Mouse (Mus musculus) heart, postnatal 0 days (tissue): ENCODE data around the gene Slc4a3. TPM values are rescaled to one million over a fixed set of nuclear protein-coding genes. Genes with fewer than 3 reads are reported as not detected.

Experiments used
- ATAC-seq: fragments of 200-750 bp; cut with Nextera tagmentation; 2 replicates; pipeline ENCODE4 v1.8.0; 2017; ENCODE audit warnings: low read depth, moderate number of reproducible peaks, moderate library complexity; ENCODE audit not compliant: insufficient read depth
- DNase-seq: peaks from one replicate; pipeline ENCODE4 v3.0.0-alpha.2; 2016; ENCODE audit warnings: low spot score
- H3K27ac ChIP-seq: fragments of 300-500 bp; sonication (generic); 2 replicates; pipeline ENCODE4 v1.5.1; 2014; ENCODE audit warnings: low read depth, mild to moderate bottlenecking
- H3K27me3 ChIP-seq: fragments of 300-500 bp; sonication (generic); 2 replicates; pipeline ENCODE4 v1.6.1; 2014; ENCODE audit warnings: low read length, mixed read lengths; ENCODE audit not compliant: control insufficient read depth, insufficient read depth
- H3K36me3 ChIP-seq: fragments of 300-500 bp; sonication (generic); replicated peaks from 2 replicates; pipeline ENCODE4 v1.6.1; 2014; ENCODE audit warnings: low read length, mixed read lengths; ENCODE audit not compliant: control insufficient read depth, insufficient read depth
- H3K4me1 ChIP-seq: fragments of 300-500 bp; sonication (generic); 2 replicates; pipeline ENCODE4 v1.6.1; 2014; ENCODE audit warnings: antibody characterized with exemption; ENCODE audit not compliant: control insufficient read depth, insufficient read depth
- H3K4me2 ChIP-seq: fragments of 300-500 bp; sonication (generic); 2 replicates; pipeline ENCODE4 v1.6.1; 2014; ENCODE audit warnings: low read depth, mild to moderate bottlenecking, low read length, moderate library complexity
- H3K4me3 ChIP-seq: fragments of 300-500 bp; sonication (generic); 2 replicates; pipeline ENCODE4 v1.5.1; 2014; ENCODE audit warnings: low read depth, low read length
- H3K9ac ChIP-seq: fragments of 300-500 bp; sonication (generic); replicated peaks from 2 replicates; pipeline ENCODE4 v1.6.1; 2014; ENCODE audit warnings: low read depth, low read length, mixed read lengths
- H3K9me3 ChIP-seq: fragments of 300-500 bp; sonication (generic); replicated peaks from 2 replicates; pipeline ENCODE4 v1.6.1; 2016; ENCODE audit warnings: low read length; ENCODE audit not compliant: control insufficient read depth
- CTCF ChIP-seq: IDR thresholded peaks from 2 replicates; pipeline ENCODE4 v1.5.1; 2016; ENCODE audit warnings: antibody characterized with exemption, control low read depth, low read depth
- EP300 ChIP-seq: IDR thresholded peaks from 2 replicates; pipeline ENCODE4 v1.6.1; 2016; ENCODE audit warnings: antibody characterized with exemption, low read depth
- WGBS: fragments of 180-500 bp; shearing (Covaris S2); extraction: QIAGEN DNeasy Blood & Tissue Kit; methylation state at CpG from one replicate; pipeline ENCODE4 v1.1.7; 2014; 5-methylcytosine and 5-hydroxymethylcytosine counted together
- polyA plus RNA-seq: library from polyadenylated mRNA; unstranded; fragments of >200 nt; fragmentation: Nextera tagmentation; extraction: Ambion mirVana; gene quantifications from 2 replicates; pipeline ENCODE4 v1.2.1, GENCODE M21; 2015
- total RNA-seq: library from RNA; depleted of rRNA; stranded (reverse); fragments of >200 nt; gene quantifications from 2 replicates; pipeline ENCODE4 v1.2.3, GENCODE M21; 2014; ENCODE audit warnings: low replicate concordance

Gene Slc4a3
- total and polyA plus RNA-seq, 2 experiments from 2014 or later: 49.9 to 136 TPM

GRCm38 (mm10) chr1:75532280-75533172 is 13.5 kb upstream of the Slc4a3 start:
- WGBS: 81% methylated on average over 19 of the region's 19 CpGs
- Histone ChIP-seq H3K9ac (no peak overlapping the region), H3K27me3 (no peaks in the 10 kb centered on the region), H3K9me3 (no peaks in the 10 kb centered on the region), H3K4me3 (no peak overlapping the region), H3K4me2 (no peak overlapping the region), H3K27ac (no peak overlapping the region), H3K36me3 (peaks cover 74% of the 10 kb centered on the region), H3K4me1 (no peaks in the 10 kb centered on the region)
- TF ChIP-seq EP300 (no peak), CTCF (no peak)
- no peak for ATAC-seq
- no peak for DNase-seq

GRCm38 (mm10) chr1:75533325-75534252 is 12.5 kb upstream of the Slc4a3 start:
- no peak for DNase-seq
- Histone ChIP-seq H3K27me3 (no peaks in the 10 kb centered on the region), H3K27ac (no peak overlapping the region), H3K9me3 (no peaks in the 10 kb centered on the region), H3K4me1 (no peaks in the 10 kb centered on the region), H3K9ac (no peak overlapping the region), H3K4me3 (no peak overlapping the region), H3K4me2 (no peak overlapping the region), H3K36me3 (peaks cover 63% of the 10 kb centered on the region)
- 83% methylated on average over 19 of the region's 19 CpGs for WGBS
- TF ChIP-seq CTCF (no peak), EP300 (no peak)
- ATAC-seq: no peak

GRCm38 (mm10) chr1:75537587-75537986 is 8.5 kb upstream of the Slc4a3 start:
- Histone ChIP-seq H3K36me3 (peaks cover 34% of the 10 kb centered on the region), H3K27ac (no peak overlapping the region), H3K9ac (no peak overlapping the region), H3K4me1 (no peaks in the 10 kb centered on the region), H3K27me3 (no peaks in the 10 kb centered on the region), H3K4me3 (no peak overlapping the region), H3K4me2 (no peak overlapping the region), H3K9me3 (no peaks in the 10 kb centered on the region)
- no peak for DNase-seq
- no peak for ATAC-seq
- no peak for TF ChIP-seq CTCF
- TF ChIP-seq EP300: no peak
- WGBS: 47% methylated on average over 2 of the region's 2 CpGs

GRCm38 (mm10) chr1:75538597-75539190 is 7.4 kb upstream of the Slc4a3 start:
- Histone ChIP-seq H3K9ac (no peak overlapping the region), H3K4me1 (no peaks in the 10 kb centered on the region), H3K27ac (no peak overlapping the region), H3K36me3 (peaks cover 25% of the 10 kb centered on the region), H3K4me2 (no peak overlapping the region), H3K27me3 (no peaks in the 10 kb centered on the region), H3K4me3 (no peak overlapping the region), H3K9me3 (no peaks in the 10 kb centered on the region)
- no peak for TF ChIP-seq CTCF
- TF ChIP-seq EP300: no peak
- no peak for DNase-seq
- no peak for ATAC-seq
- WGBS: 73% methylated on average over 9 of the region's 9 CpGs

GRCm38 (mm10) chr1:75541496-75541895 is 4.6 kb upstream of the Slc4a3 start:
- no peak for ATAC-seq
- H3K4me3 ChIP-seq: no peak overlapping the region

More at GRCm38 (mm10) chr1:75541496-75541895, 4.6 kb upstream of the Slc4a3 start:
- no peaks in the 10 kb centered on the region for H3K27me3 ChIP-seq
- 86% methylated on average over 7 of the region's 7 CpGs for WGBS
- no peak for DNase-seq
- H3K4me1 ChIP-seq: peaks cover 8% of the 10 kb centered on the region
- no peak overlapping the region for H3K27ac ChIP-seq
- TF ChIP-seq EP300 (no peak), CTCF (no peak)
- H3K9ac ChIP-seq: no peak overlapping the region
- H3K4me2 ChIP-seq: no peak overlapping the region
- peaks cover 1% of the 10 kb centered on the region; the same call in 1 of the 2 replicates for H3K36me3 ChIP-seq
- H3K9me3 ChIP-seq: no peaks in the 10 kb centered on the region
